Mouse (Mus musculus): ENCODE results near the gene Fgfr2. TPM values are rescaled to one million over a fixed set of nuclear protein-coding genes. Genes with fewer than 3 reads are reported as not detected.

Gene Fgfr2
- polyA plus RNA-seq, 1 experiment from 2014 or later = 24.1 TPM

- H3K9ac ChIP-seq (ENCODE audit: low read depth, low read length) = no peak overlapping the region
- peaks cover 5% of the 10 kb centered on the region for H3K36me3 ChIP-seq (ENCODE audit: control insufficient read depth, insufficient read depth, low read length)
- WGBS = 68% methylated on average over 5 of the region's 5 CpGs
- no peak overlapping the region for H3K4me3 ChIP-seq (ENCODE audit: low read length)
- H3K4me1 ChIP-seq (ENCODE audit: control insufficient read depth, insufficient read depth, low read depth, low read length) = no peaks in the 10 kb centered on the region
- H3K27me3 ChIP-seq (replicated peaks; ENCODE audit: control insufficient read depth, insufficient read depth, low read length) = no peaks in the 10 kb centered on the region
- H3K27ac ChIP-seq (ENCODE audit: low read depth, low read length) = no peak overlapping the region
- ATAC-seq = no peak
- H3K9me3 ChIP-seq (ENCODE audit: control insufficient read depth, low read length) = no peaks in the 10 kb centered on the region
- no peak overlapping the region for H3K4me2 ChIP-seq (ENCODE audit: low read length)
Measured at GRCm38 (mm10) chr7:132841287-132841686, 281.9 kb downstream of the Fgfr2 start.

GRCm38 (mm10) chr7:132830955-132831354 is 292.2 kb downstream of the Fgfr2 start:
- Histone ChIP-seq H3K9me3 (ENCODE audit: control insufficient read depth, low read length) (no peaks in the 10 kb centered on the region), H3K4me3 (ENCODE audit: low read length) (no peak overlapping the region), H3K36me3 (ENCODE audit: control insufficient read depth, insufficient read depth, low read length) (peaks cover 14% of the 10 kb centered on the region), H3K9ac (ENCODE audit: low read depth, low read length) (no peak overlapping the region), H3K4me1 (ENCODE audit: control insufficient read depth, insufficient read depth, low read depth, low read length) (no peaks in the 10 kb centered on the region), H3K27ac (ENCODE audit: low read depth, low read length) (no peak overlapping the region), H3K27me3 (replicated peaks; ENCODE audit: control insufficient read depth, insufficient read depth, low read length) (no peaks in the 10 kb centered on the region), H3K4me2 (ENCODE audit: low read length) (no peak overlapping the region)
- WGBS = 70% methylated on average over 4 of the region's 4 CpGs
- ATAC-seq = no peak

DNA sequence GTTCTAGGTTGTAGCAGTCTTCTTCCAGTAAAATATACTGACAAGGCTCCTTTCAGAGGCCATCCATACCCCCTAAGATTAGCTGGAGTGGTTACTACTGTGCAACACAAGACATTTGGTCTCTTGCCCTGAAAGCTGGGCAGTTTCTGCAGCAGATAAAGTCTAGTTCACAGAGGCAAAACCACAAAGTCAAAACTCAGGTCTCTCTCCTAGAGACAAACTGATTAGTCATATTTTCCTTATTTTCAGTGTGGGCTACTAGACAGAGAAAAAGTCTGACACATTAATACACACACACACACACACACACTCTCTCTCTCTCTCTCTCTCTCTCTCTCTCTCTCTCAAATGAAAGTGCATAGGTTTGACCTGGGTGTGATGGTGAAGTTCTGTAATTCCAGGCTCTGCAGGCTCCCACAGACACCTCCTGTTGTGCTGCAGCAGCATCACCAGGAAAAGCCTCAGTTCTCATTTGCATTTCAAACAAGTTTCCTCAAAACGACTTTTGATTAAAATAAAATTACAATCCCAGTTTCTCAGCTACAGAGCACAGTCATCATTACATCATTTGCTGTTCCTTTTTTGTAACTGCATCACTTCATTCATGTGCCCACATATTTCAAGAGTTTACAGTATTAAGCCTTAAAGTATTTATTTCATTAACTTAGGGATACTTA is 298.7 kb downstream of the Fgfr2 start:
- Histone ChIP-seq H3K27ac (ENCODE audit: low read depth, low read length) (no peak overlapping the region), H3K27me3 (replicated peaks; ENCODE audit: control insufficient read depth, insufficient read depth, low read length) (no peaks in the 10 kb centered on the region), H3K4me3 (ENCODE audit: low read length) (no peak overlapping the region), H3K4me1 (ENCODE audit: control insufficient read depth, insufficient read depth, low read depth, low read length) (no peaks in the 10 kb centered on the region), H3K4me2 (ENCODE audit: low read length) (no peak overlapping the region), H3K36me3 (ENCODE audit: control insufficient read depth, insufficient read depth, low read length) (peaks cover 7% of the 10 kb centered on the region), H3K9ac (ENCODE audit: low read depth, low read length) (no peak overlapping the region), H3K9me3 (ENCODE audit: control insufficient read depth, low read length) (no peaks in the 10 kb centered on the region)
- WGBS = 14% methylated on average over 1 of the region's 1 CpGs
- ATAC-seq = no peak

- Histone ChIP-seq H3K27ac (ENCODE audit: low read depth, low read length) (no peak overlapping the region), H3K4me3 (ENCODE audit: low read length) (no peak overlapping the region), H3K36me3 (ENCODE audit: control insufficient read depth, insufficient read depth, low read length) (peaks cover 7% of the 10 kb centered on the region), H3K27me3 (replicated peaks; ENCODE audit: control insufficient read depth, insufficient read depth, low read length) (no peaks in the 10 kb centered on the region), H3K9me3 (ENCODE audit: control insufficient read depth, low read length) (no peaks in the 10 kb centered on the region), H3K9ac (ENCODE audit: low read depth, low read length) (no peak overlapping the region), H3K4me2 (ENCODE audit: low read length) (no peak overlapping the region), H3K4me1 (ENCODE audit: control insufficient read depth, insufficient read depth, low read depth, low read length) (no peaks in the 10 kb centered on the region)
- no peak for ATAC-seq
Measured at GRCm38 (mm10) chr7:132823832-132824231, 299.3 kb downstream of the Fgfr2 start.

DNA sequence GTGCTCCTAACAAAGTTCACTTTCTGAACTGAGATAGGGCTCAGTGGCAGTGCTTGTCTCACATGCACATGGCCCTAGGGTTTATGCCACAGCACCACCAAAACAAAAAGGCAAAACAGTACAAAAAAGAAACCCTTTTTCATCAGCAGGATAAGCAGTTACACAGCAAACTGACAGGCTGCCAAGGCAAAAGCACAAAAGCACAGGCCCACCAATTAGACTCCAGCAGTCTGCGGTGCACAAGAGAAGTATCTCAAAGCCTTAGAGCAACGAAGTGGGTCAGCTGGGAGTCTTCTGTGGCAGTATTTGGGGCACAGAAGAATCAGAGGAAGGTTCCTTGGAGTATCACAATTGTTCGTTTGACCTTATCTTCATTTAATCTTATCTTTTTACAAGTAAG is 302.5 kb downstream of the Fgfr2 start:
- whole genome bisulfite sequencing = 69% methylated on average over 3 of the region's 3 CpGs
- no peaks in the 10 kb centered on the region for H3K4me1 ChIP-seq (ENCODE audit: control insufficient read depth, insufficient read depth, low read depth, low read length)
- ATAC-seq = no peak
- H3K27ac ChIP-seq (ENCODE audit: low read depth, low read length) = no peak overlapping the region
- H3K36me3 ChIP-seq (ENCODE audit: control insufficient read depth, insufficient read depth, low read length) = peaks cover 4% of the 10 kb centered on the region; the same call in 1 of the 2 replicates
- no peak overlapping the region for H3K9ac ChIP-seq (ENCODE audit: low read depth, low read length)
- no peak overlapping the region for H3K4me3 ChIP-seq (ENCODE audit: low read length)
- H3K9me3 ChIP-seq (ENCODE audit: control insufficient read depth, low read length) = no peaks in the 10 kb centered on the region
- H3K27me3 ChIP-seq (replicated peaks; ENCODE audit: control insufficient read depth, insufficient read depth, low read length) = no peaks in the 10 kb centered on the region
- no peak overlapping the region for H3K4me2 ChIP-seq (ENCODE audit: low read length)

DNA sequence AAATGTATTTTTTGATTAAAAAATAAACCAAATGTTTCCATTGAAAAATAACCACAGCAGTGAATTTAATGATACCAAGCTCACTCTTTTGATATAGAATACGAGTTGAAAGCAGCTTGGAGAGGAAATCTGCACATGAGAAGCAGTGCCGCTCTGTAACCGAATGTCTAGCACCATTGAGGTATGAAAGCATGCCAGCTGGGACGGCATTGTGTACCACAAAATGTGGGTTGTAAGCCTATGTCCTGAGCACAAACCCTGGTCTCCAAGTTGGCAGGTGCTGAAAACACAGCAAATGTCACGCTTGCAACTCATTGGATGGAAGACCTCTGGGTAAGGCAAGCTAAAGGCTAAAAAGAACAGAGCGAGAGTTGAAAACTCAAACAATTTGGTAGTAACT is 306.1 kb downstream of the Fgfr2 start:
- H3K27me3 ChIP-seq (replicated peaks; ENCODE audit: control insufficient read depth, insufficient read depth, low read length) = no peaks in the 10 kb centered on the region
- H3K36me3 ChIP-seq (ENCODE audit: control insufficient read depth, insufficient read depth, low read length) = no peaks in the 10 kb centered on the region
- no peak overlapping the region for H3K9ac ChIP-seq (ENCODE audit: low read depth, low read length)

GRCm38 (mm10) chr7:132816528-132816927 is 306.6 kb downstream of the Fgfr2 start:
- no peaks in the 10 kb centered on the region for H3K36me3 ChIP-seq (ENCODE audit: control insufficient read depth, insufficient read depth, low read length)
- H3K9ac ChIP-seq (ENCODE audit: low read depth, low read length) = no peak overlapping the region
- peaks cover 13% of the 10 kb centered on the region for H3K4me1 ChIP-seq (ENCODE audit: control insufficient read depth, insufficient read depth, low read depth, low read length)
- no peak overlapping the region for H3K4me2 ChIP-seq (ENCODE audit: low read length)
- no peak overlapping the region for H3K4me3 ChIP-seq (ENCODE audit: low read length)
- no peak for ATAC-seq
- WGBS = 66% methylated on average over 2 of the region's 2 CpGs
- H3K9me3 ChIP-seq (ENCODE audit: control insufficient read depth, low read length) = no peaks in the 10 kb centered on the region
- no peak overlapping the region for H3K27ac ChIP-seq (ENCODE audit: low read depth, low read length)
- no peaks in the 10 kb centered on the region for H3K27me3 ChIP-seq (replicated peaks; ENCODE audit: control insufficient read depth, insufficient read depth, low read length)

More for the DNA sequence above, 306.1 kb downstream of the Fgfr2 start:
- WGBS = 67% methylated on average over 6 of the region's 6 CpGs
- H3K27ac ChIP-seq (ENCODE audit: low read depth, low read length) = no peak overlapping the region
- H3K4me3 ChIP-seq (ENCODE audit: low read length) = no peak overlapping the region
- no peak overlapping the region for H3K4me2 ChIP-seq (ENCODE audit: low read length)
- no peak for ATAC-seq
- no peaks in the 10 kb centered on the region for H3K9me3 ChIP-seq (ENCODE audit: control insufficient read depth, low read length)
- H3K4me1 ChIP-seq (ENCODE audit: control insufficient read depth, insufficient read depth, low read depth, low read length) = peaks cover 8% of the 10 kb centered on the region

- Histone ChIP-seq H3K9ac (ENCODE audit: low read depth, low read length) (no peak overlapping the region), H3K4me2 (ENCODE audit: low read length) (no peak overlapping the region), H3K4me1 (ENCODE audit: control insufficient read depth, insufficient read depth, low read depth, low read length) (peaks cover 24% of the 10 kb centered on the region), H3K27me3 (replicated peaks; ENCODE audit: control insufficient read depth, insufficient read depth, low read length) (no peaks in the 10 kb centered on the region), H3K9me3 (ENCODE audit: control insufficient read depth, low read length) (no peaks in the 10 kb centered on the region), H3K36me3 (ENCODE audit: control insufficient read depth, insufficient read depth, low read length) (no peaks in the 10 kb centered on the region), H3K4me3 (ENCODE audit: low read length) (no peak overlapping the region), H3K27ac (ENCODE audit: low read depth, low read length) (no peak overlapping the region)
- ATAC-seq = no peak
- 84% methylated on average over 5 of the region's 5 CpGs for WGBS
Measured at GRCm38 (mm10) chr7:132815081-132815480, 308.1 kb downstream of the Fgfr2 start.

DNA sequence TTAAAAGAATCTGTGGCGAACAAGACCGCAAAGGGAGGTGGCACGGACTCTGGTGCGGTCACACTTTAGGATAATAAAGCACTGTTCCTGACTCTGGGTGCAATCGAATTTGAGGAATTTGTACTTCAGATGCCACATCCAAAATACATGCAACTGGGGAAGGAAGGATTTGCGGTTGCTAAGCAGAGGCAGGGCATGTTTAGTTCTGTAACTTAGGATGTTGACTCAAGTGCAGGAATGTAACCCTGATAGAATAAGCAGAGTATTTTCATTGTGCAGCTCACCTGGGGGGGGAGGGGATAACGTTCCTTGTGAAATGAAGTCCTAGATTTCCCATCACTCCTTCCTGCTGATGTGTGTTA is 309.1 kb downstream of the Fgfr2 start:
- WGBS = 2% methylated on average over 7 of the region's 7 CpGs
- Histone ChIP-seq H3K4me3 (ENCODE audit: low read length) (peak overlapping the region; percentile 83), H3K4me2 (ENCODE audit: low read length) (peak overlapping the region; percentile 93), H3K4me1 (ENCODE audit: control insufficient read depth, insufficient read depth, low read depth, low read length) (peaks cover 33% of the 10 kb centered on the region), H3K27ac (ENCODE audit: low read depth, low read length) (peak overlapping the region; percentile 88), H3K27me3 (replicated peaks; ENCODE audit: control insufficient read depth, insufficient read depth, low read length) (no peaks in the 10 kb centered on the region), H3K36me3 (ENCODE audit: control insufficient read depth, insufficient read depth, low read length) (no peaks in the 10 kb centered on the region), H3K9me3 (ENCODE audit: control insufficient read depth, low read length) (no peaks in the 10 kb centered on the region), H3K9ac (ENCODE audit: low read depth, low read length) (peak overlapping the region; percentile 79)
- no peak; the same call in 1 of the 2 replicates for ATAC-seq
